Mouse (Mus musculus): Measurements from ENCODE around the gene Lclat1. TPM values are rescaled to one million over a fixed set of nuclear protein-coding genes. Genes with fewer than 3 reads are reported as not detected.

Lclat1 gene
- polyA plus RNA-seq, 1 experiment: not detected

- Histone ChIP-seq H3K4me3 (replicated peaks) (no peak overlapping the region), H3K9me3 (ENCODE audit: control insufficient read depth, low read length) (no peaks in the 10 kb centered on the region), H3K4me1 (ENCODE audit: control insufficient read depth) (no peaks in the 10 kb centered on the region), H3K36me3 (ENCODE audit: control insufficient read depth) (no peaks in the 10 kb centered on the region), H3K27me3 (ENCODE audit: control insufficient read depth) (no peaks in the 10 kb centered on the region)
- TF ChIP-seq TAL1 (IDR thresholded peaks at IDR 0.05; ENCODE audit: low read length): no peak
- TF ChIP-seq GATA1 (IDR thresholded peaks at IDR 0.05; ENCODE audit: low read length): no peak
Observed at GRCm38 (mm10) chr17:73119150-73119549, 11.4 kb downstream of the Lclat1 start.

DNA sequence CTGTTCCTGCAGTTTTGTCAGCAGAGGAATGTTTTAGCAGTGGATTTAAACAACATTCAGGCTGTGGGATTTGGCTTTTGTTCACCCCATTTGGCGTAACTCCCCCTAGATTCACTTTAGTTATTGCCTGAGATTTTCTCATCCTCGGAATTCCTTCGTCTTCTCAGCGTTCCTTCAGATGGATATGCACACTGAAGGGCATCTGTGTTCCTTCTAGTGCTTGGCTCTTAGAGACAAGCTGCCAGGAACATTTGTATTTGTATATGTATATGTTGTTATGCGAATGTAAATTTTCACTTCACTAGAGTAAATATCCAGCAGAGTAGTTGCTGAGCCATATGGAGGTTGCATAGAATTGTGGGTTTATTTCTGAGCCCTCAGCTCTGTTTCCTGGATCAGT lies 12.8 kb downstream of the Lclat1 start:
- H3K4me3 ChIP-seq (replicated peaks): no peak overlapping the region
- 0 out of 2 replicates have a peak, but pooled peaks cover 1% of the 10 kb centered on the region for H3K4me1 ChIP-seq (ENCODE audit: control insufficient read depth)
- H3K36me3 ChIP-seq (ENCODE audit: control insufficient read depth): no peaks in the 10 kb centered on the region
- no peak for TF ChIP-seq GATA1 (IDR thresholded peaks at IDR 0.05; ENCODE audit: low read length)
- TF ChIP-seq TAL1 (IDR thresholded peaks at IDR 0.05; ENCODE audit: low read length): no peak
- H3K9me3 ChIP-seq (ENCODE audit: control insufficient read depth, low read length): no peaks in the 10 kb centered on the region
- no peaks in the 10 kb centered on the region for H3K27me3 ChIP-seq (ENCODE audit: control insufficient read depth)

DNA sequence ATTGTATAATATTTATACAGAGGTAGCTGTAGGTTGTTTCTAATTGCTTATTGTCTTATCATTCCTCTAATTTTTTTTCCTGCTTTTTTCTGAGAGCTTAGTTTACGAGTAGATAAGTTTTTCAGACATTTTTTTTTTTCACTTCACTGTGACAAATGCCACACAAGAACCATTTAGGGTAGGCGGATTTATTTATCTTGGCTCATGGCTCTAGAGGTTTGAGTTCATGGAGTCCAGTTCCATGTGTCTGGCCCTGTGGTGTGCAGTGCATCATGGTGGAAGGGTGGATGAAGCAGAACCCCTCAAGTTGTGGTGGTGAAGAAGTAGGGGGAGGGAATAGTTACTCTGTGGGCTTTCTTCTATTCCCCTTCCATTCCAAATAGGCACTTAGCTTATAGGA lies 13.9 kb downstream of the Lclat1 start:
- Histone ChIP-seq H3K27me3 (ENCODE audit: control insufficient read depth) (no peaks in the 10 kb centered on the region), H3K4me1 (ENCODE audit: control insufficient read depth) (0 out of 2 replicates have a peak, but pooled peaks cover 2% of the 10 kb centered on the region), H3K36me3 (ENCODE audit: control insufficient read depth) (no peaks in the 10 kb centered on the region), H3K4me3 (replicated peaks) (no peak overlapping the region), H3K9me3 (ENCODE audit: control insufficient read depth, low read length) (no peaks in the 10 kb centered on the region)
- TF ChIP-seq TAL1 (IDR thresholded peaks at IDR 0.05; ENCODE audit: low read length) (no peak), GATA1 (IDR thresholded peaks at IDR 0.05; ENCODE audit: low read length) (no peak)

GRCm38 (mm10) chr17:73126349-73126748 lies 18.6 kb downstream of the Lclat1 start:
- H3K4me3 ChIP-seq (replicated peaks): no peak overlapping the region
- no peaks in the 10 kb centered on the region for H3K36me3 ChIP-seq (ENCODE audit: control insufficient read depth)
- no peaks in the 10 kb centered on the region for H3K9me3 ChIP-seq (ENCODE audit: control insufficient read depth, low read length)
- 0 out of 2 replicates have a peak, but pooled peaks cover 2% of the 10 kb centered on the region for H3K4me1 ChIP-seq (ENCODE audit: control insufficient read depth)
- no peaks in the 10 kb centered on the region for H3K27me3 ChIP-seq (ENCODE audit: control insufficient read depth)
- TF ChIP-seq TAL1 (IDR thresholded peaks at IDR 0.05; ENCODE audit: low read length) (no peak), GATA1 (IDR thresholded peaks at IDR 0.05; ENCODE audit: low read length) (no peak)

DNA sequence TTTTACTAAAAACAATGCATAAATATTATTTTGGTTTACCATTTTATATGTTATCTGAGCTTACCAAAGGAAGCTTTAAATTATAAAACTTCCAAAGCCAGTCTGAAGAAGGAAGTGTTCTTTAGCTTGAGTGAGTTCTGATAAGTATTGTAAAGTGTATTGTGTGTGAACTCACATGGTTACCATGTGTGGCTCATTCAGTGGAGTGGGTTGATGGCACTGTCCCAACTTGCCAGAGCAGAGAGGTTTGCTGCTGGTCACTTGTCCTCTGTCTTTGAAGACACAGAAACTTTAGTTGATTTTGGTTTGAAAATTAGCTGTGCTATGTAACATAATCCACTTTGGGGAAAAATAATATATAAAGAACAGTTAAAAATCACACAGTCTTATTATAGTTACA lies 19.1 kb downstream of the Lclat1 start:
- no peaks in the 10 kb centered on the region for H3K27me3 ChIP-seq (ENCODE audit: control insufficient read depth)
- no peaks in the 10 kb centered on the region for H3K36me3 ChIP-seq (ENCODE audit: control insufficient read depth)
- H3K9me3 ChIP-seq (ENCODE audit: control insufficient read depth, low read length): no peaks in the 10 kb centered on the region
- no peak overlapping the region for H3K4me3 ChIP-seq (replicated peaks)
- TF ChIP-seq TAL1 (IDR thresholded peaks at IDR 0.05; ENCODE audit: low read length) (no peak), GATA1 (IDR thresholded peaks at IDR 0.05; ENCODE audit: low read length) (no peak)
- 0 out of 2 replicates have a peak, but pooled peaks cover 2% of the 10 kb centered on the region for H3K4me1 ChIP-seq (ENCODE audit: control insufficient read depth)

GRCm38 (mm10) chr17:73136562-73137484 lies 29.0 kb downstream of the Lclat1 start:
- TF ChIP-seq TAL1 (IDR thresholded peaks at IDR 0.05; ENCODE audit: low read length) (no peak), GATA1 (IDR thresholded peaks at IDR 0.05; ENCODE audit: low read length) (no peak)
- Histone ChIP-seq H3K27me3 (ENCODE audit: control insufficient read depth) (no peaks in the 10 kb centered on the region), H3K4me1 (ENCODE audit: control insufficient read depth) (peaks cover 15% of the 10 kb centered on the region), H3K4me3 (replicated peaks) (no peak overlapping the region), H3K9me3 (ENCODE audit: control insufficient read depth, low read length) (no peaks in the 10 kb centered on the region), H3K36me3 (ENCODE audit: control insufficient read depth) (no peaks in the 10 kb centered on the region)

- no peaks in the 10 kb centered on the region for H3K27me3 ChIP-seq (ENCODE audit: control insufficient read depth)
- no peaks in the 10 kb centered on the region for H3K9me3 ChIP-seq (ENCODE audit: control insufficient read depth, low read length)
- TF ChIP-seq GATA1 (IDR thresholded peaks at IDR 0.05; ENCODE audit: low read length) (no peak), TAL1 (IDR thresholded peaks at IDR 0.05; ENCODE audit: low read length) (no peak)
- H3K4me3 ChIP-seq (replicated peaks): no peak overlapping the region
- H3K4me1 ChIP-seq (ENCODE audit: control insufficient read depth): peaks cover 22% of the 10 kb centered on the region
- no peaks in the 10 kb centered on the region for H3K36me3 ChIP-seq (ENCODE audit: control insufficient read depth)
Observed at GRCm38 (mm10) chr17:73138217-73138616, 30.4 kb downstream of the Lclat1 start.

DNA sequence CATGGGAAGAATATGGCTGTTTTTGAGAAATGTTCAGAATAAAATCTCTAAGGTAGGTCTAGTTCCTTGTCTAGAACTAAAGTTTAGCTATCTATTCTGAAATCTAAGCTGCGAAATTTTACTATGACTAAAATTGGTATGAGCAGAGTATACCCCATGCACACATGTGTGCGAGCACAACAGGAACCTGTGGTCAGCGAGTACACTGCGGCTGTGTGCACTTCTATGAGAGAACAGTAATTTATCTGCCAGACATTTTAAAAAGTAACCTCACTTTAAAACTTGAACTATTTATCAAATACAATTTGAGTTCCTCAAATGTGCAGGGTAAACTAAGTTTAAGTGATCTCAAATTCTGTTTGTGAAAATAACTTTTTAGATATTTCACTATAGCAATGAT lies 34.2 kb downstream of the Lclat1 start:
- Histone ChIP-seq H3K9me3 (ENCODE audit: control insufficient read depth, low read length) (no peaks in the 10 kb centered on the region), H3K4me1 (ENCODE audit: control insufficient read depth) (peaks cover 18% of the 10 kb centered on the region)
- no peak for TF ChIP-seq GATA1 (IDR thresholded peaks at IDR 0.05; ENCODE audit: low read length)

GRCm38 (mm10) chr17:73142445-73142844 lies 34.7 kb downstream of the Lclat1 start:
- no peaks in the 10 kb centered on the region for H3K9me3 ChIP-seq (ENCODE audit: control insufficient read depth, low read length)
- no peaks in the 10 kb centered on the region for H3K27me3 ChIP-seq (ENCODE audit: control insufficient read depth)
- TF ChIP-seq TAL1 (IDR thresholded peaks at IDR 0.05; ENCODE audit: low read length) (no peak), GATA1 (IDR thresholded peaks at IDR 0.05; ENCODE audit: low read length) (no peak)
- H3K4me3 ChIP-seq (replicated peaks): no peak overlapping the region
- H3K4me1 ChIP-seq (ENCODE audit: control insufficient read depth): peaks cover 16% of the 10 kb centered on the region
- no peaks in the 10 kb centered on the region for H3K36me3 ChIP-seq (ENCODE audit: control insufficient read depth)

More for the DNA sequence above, 34.2 kb downstream of the Lclat1 start:
- no peak overlapping the region for H3K4me3 ChIP-seq (replicated peaks)
- H3K27me3 ChIP-seq (ENCODE audit: control insufficient read depth): no peaks in the 10 kb centered on the region
- H3K36me3 ChIP-seq (ENCODE audit: control insufficient read depth): no peaks in the 10 kb centered on the region
